Mouse (Mus musculus): ENCODE results near the gene Klf8. TPM values are rescaled to one million over a fixed set of nuclear protein-coding genes. Genes with fewer than 3 reads are reported as not detected.

Gene Klf8
- polyA plus RNA-seq, 1 experiment from 2014 or later, result 1.0 TPM

DNA sequence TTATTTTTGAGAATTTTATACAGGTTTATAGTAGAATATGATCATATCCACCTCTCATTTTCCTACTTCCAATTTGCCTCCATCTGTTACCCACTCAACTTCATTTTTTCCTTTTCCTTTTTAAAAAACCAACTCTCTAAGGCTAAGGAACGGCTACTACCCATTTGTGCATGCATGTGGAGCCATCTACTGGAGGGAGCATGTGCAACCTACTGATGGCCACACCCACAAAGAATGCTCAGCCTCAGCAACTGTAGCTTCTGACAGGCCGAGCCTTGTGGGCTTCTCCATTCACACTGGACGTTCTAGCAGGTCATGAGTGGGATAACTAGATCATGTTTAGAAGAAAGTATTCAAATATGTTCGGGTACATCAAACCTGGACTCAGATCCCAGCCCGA, 129.5 kb downstream of the Klf8 start:
- H3K9ac ChIP-seq (ENCODE audit: low read length), result no peak overlapping the region
- H3K27me3 ChIP-seq (ENCODE audit: control insufficient read depth, insufficient read depth, low read length), result no peaks in the 10 kb centered on the region
- no peak overlapping the region for H3K4me2 ChIP-seq (ENCODE audit: low read length)
- H3K9me3 ChIP-seq (ENCODE audit: control insufficient read depth, low read length), result no peaks in the 10 kb centered on the region
- no peak for ATAC-seq (ENCODE audit: insufficient number of reproducible peaks, insufficient read depth, low FRiP score, low read depth)
- H3K4me3 ChIP-seq (ENCODE audit: control insufficient read depth in 1 of 2, insufficient read depth in 1 of 2, low read depth in 1 of 2, low read length in 2 of 2), result no peak overlapping the region
- H3K4me1 ChIP-seq (ENCODE audit: control insufficient read depth in 2 of 2, insufficient read depth in 2 of 2, low read length in 2 of 2), result no peaks in the 10 kb centered on the region
- H3K36me3 ChIP-seq (ENCODE audit: control insufficient read depth, insufficient read depth, low read length), result no peaks in the 10 kb centered on the region
- no peak overlapping the region for H3K27ac ChIP-seq (replicated peaks in 1 of 2; ENCODE audit: control insufficient read depth in 1 of 2, insufficient read depth in 1 of 2, low read depth in 2 of 2, low read length in 2 of 2)
- 32% methylated on average over 5 of the region's 5 CpGs for WGBS

DNA sequence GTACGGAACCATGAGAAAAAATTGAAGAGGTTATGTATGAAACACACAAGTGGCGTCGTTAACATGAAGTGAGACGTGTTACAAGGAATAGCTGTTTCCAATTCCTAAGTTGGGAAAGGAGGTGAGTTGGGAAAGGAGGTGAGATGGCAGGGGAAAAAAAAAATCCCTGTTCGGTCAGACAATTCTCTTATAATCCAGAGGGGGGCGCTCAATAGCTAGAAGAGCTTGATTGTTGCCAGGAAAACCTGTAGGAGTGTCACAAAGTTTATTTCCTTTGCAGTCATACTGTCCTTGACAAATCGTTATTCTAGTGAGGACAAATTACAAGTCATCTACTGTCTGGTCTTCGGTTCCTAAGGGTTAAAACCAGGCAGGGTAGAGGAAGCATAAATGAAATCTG, 132.5 kb downstream of the Klf8 start:
- Histone ChIP-seq H3K9ac (ENCODE audit: low read length) (no peak overlapping the region), H3K27me3 (ENCODE audit: control insufficient read depth, insufficient read depth, low read length) (no peaks in the 10 kb centered on the region), H3K4me1 (ENCODE audit: control insufficient read depth in 2 of 2, insufficient read depth in 2 of 2, low read length in 2 of 2) (no peaks in the 10 kb centered on the region), H3K9me3 (ENCODE audit: control insufficient read depth, low read length) (no peaks in the 10 kb centered on the region), H3K36me3 (ENCODE audit: control insufficient read depth, insufficient read depth, low read length) (no peaks in the 10 kb centered on the region), H3K4me3 (ENCODE audit: control insufficient read depth in 1 of 2, insufficient read depth in 1 of 2, low read depth in 1 of 2, low read length in 2 of 2) (no peak overlapping the region), H3K4me2 (ENCODE audit: low read length) (no peak overlapping the region), H3K27ac (replicated peaks in 1 of 2; ENCODE audit: control insufficient read depth in 1 of 2, insufficient read depth in 1 of 2, low read depth in 2 of 2, low read length in 2 of 2) (no peak overlapping the region)
- no peak for ATAC-seq (ENCODE audit: insufficient number of reproducible peaks, insufficient read depth, low FRiP score, low read depth)
- WGBS, result 35% methylated on average over 8 of the region's 8 CpGs

DNA sequence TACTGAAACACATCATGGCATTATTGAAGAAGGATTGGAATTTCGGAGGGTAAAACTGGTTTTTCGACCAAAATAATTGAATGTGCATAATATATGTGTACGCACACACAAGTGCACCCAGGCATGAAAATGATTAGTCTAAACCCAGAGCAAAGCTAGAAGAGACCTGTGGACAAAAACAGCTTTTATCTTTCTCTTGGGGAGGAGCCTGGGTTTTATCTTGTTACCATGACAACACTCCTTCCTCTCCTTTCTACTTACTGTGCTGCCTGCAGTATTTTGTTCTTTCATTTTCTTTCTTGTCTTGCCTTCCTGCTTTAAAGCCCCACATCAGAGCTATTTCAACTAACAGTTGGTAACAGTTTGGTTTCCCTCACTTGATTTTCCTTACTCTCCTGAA, 137.8 kb downstream of the Klf8 start:
- H3K4me3 ChIP-seq (ENCODE audit: control insufficient read depth in 1 of 2, insufficient read depth in 1 of 2, low read depth in 1 of 2, low read length in 2 of 2), result no peak overlapping the region
- H3K36me3 ChIP-seq (ENCODE audit: control insufficient read depth, insufficient read depth, low read length), result no peaks in the 10 kb centered on the region
- WGBS, result 62% methylated on average over 3 of the region's 3 CpGs
- H3K9me3 ChIP-seq (ENCODE audit: control insufficient read depth, low read length), result no peaks in the 10 kb centered on the region
- no peaks in the 10 kb centered on the region for H3K27me3 ChIP-seq (ENCODE audit: control insufficient read depth, insufficient read depth, low read length)
- no peak overlapping the region for H3K27ac ChIP-seq (replicated peaks in 1 of 2; ENCODE audit: control insufficient read depth in 1 of 2, insufficient read depth in 1 of 2, low read depth in 2 of 2, low read length in 2 of 2)
- H3K4me2 ChIP-seq (ENCODE audit: low read length), result no peak overlapping the region
- no peaks in the 10 kb centered on the region for H3K4me1 ChIP-seq (ENCODE audit: control insufficient read depth in 2 of 2, insufficient read depth in 2 of 2, low read length in 2 of 2)
- ATAC-seq (ENCODE audit: insufficient number of reproducible peaks, insufficient read depth, low FRiP score, low read depth), result no peak
- H3K9ac ChIP-seq (ENCODE audit: low read length), result no peak overlapping the region

DNA sequence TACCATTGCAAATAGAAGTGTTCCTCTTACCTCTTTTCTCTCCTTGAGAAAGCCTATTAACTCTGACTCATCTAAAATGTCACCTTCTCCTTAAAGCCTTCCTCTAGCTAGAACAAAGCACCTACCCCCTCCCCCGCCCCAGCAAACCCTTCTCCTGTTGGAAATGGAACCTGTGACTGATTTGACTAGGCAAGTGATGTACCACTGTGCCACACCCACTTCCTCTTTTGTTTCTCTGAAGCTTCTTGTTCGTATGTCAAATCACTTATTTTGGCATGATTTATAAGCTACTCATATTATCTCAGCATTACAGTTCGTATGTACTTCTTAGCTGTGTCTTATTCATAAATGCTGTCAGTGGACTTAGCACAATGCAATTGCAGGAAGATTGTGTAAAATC, 144.5 kb downstream of the Klf8 start:
- Histone ChIP-seq H3K4me1 (ENCODE audit: control insufficient read depth in 2 of 2, insufficient read depth in 2 of 2, low read length in 2 of 2) (no peaks in the 10 kb centered on the region), H3K4me3 (ENCODE audit: control insufficient read depth in 1 of 2, insufficient read depth in 1 of 2, low read depth in 1 of 2, low read length in 2 of 2) (no peak overlapping the region), H3K27me3 (ENCODE audit: control insufficient read depth, insufficient read depth, low read length) (no peaks in the 10 kb centered on the region), H3K9me3 (ENCODE audit: control insufficient read depth, low read length) (no peaks in the 10 kb centered on the region), H3K36me3 (ENCODE audit: control insufficient read depth, insufficient read depth, low read length) (no peaks in the 10 kb centered on the region), H3K4me2 (ENCODE audit: low read length) (no peak overlapping the region), H3K27ac (replicated peaks in 1 of 2; ENCODE audit: control insufficient read depth in 1 of 2, insufficient read depth in 1 of 2, low read depth in 2 of 2, low read length in 2 of 2) (no peak overlapping the region), H3K9ac (ENCODE audit: low read length) (no peak overlapping the region)
- WGBS, result 58% methylated on average over 3 of the region's 3 CpGs
- no peak for ATAC-seq (ENCODE audit: insufficient number of reproducible peaks, insufficient read depth, low FRiP score, low read depth)

DNA sequence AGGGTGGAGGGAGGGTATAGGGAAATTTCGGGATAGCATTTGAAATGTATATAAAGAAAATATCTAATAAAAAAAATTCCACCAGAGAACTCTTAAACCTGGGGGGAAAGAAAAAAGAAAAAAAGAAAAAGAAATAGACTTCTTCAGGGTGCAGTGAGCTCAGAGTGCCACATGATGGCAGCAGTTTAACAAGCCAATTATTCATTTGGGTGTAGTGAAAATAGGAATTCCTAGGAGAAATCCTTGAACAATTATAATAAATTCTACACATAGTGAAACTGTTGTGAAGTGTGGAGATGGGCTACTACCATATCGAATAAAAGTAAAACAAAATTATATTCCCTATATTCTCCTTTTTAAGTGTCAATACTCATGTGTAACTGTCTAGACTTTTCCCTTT, 152.0 kb downstream of the Klf8 start:
- Histone ChIP-seq H3K27ac (replicated peaks in 1 of 2; ENCODE audit: control insufficient read depth in 1 of 2, insufficient read depth in 1 of 2, low read depth in 2 of 2, low read length in 2 of 2) (no peak overlapping the region), H3K9ac (ENCODE audit: low read length) (no peak overlapping the region), H3K4me3 (ENCODE audit: control insufficient read depth in 1 of 2, insufficient read depth in 1 of 2, low read depth in 1 of 2, low read length in 2 of 2) (no peak overlapping the region), H3K9me3 (ENCODE audit: control insufficient read depth, low read length) (no peaks in the 10 kb centered on the region), H3K27me3 (ENCODE audit: control insufficient read depth, insufficient read depth, low read length) (no peaks in the 10 kb centered on the region), H3K4me1 (ENCODE audit: control insufficient read depth in 2 of 2, insufficient read depth in 2 of 2, low read length in 2 of 2) (no peaks in the 10 kb centered on the region), H3K36me3 (ENCODE audit: control insufficient read depth, insufficient read depth, low read length) (no peaks in the 10 kb centered on the region), H3K4me2 (ENCODE audit: low read length) (no peak overlapping the region)
- 33% methylated on average over 2 of the region's 2 CpGs for WGBS
- ATAC-seq (ENCODE audit: insufficient number of reproducible peaks, insufficient read depth, low FRiP score, low read depth), result no peak

DNA sequence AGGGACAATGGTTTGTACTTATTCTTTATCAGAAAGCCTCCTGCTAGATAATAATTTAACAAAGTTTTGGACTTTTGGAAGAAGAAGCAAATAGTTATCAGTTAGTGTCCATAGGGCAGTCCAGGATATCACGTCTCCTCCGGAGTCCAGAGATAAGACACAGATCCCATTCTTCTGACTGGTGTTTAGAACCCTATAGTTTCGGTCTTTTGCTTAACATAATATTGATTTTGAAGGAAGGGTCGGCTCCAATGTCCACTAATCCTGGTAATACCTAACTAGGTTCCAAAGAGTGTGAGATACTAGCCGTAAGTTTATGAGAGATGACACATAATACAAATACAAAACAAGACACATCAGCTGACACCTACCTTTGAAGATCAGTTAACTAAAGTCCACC, 179.8 kb downstream of the Klf8 start:
- WGBS, result 67% methylated on average over 5 of the region's 5 CpGs
- no peak for ATAC-seq (ENCODE audit: insufficient number of reproducible peaks, insufficient read depth, low FRiP score, low read depth)
- no peaks in the 10 kb centered on the region for H3K9me3 ChIP-seq (ENCODE audit: control insufficient read depth, low read length)

DNA sequence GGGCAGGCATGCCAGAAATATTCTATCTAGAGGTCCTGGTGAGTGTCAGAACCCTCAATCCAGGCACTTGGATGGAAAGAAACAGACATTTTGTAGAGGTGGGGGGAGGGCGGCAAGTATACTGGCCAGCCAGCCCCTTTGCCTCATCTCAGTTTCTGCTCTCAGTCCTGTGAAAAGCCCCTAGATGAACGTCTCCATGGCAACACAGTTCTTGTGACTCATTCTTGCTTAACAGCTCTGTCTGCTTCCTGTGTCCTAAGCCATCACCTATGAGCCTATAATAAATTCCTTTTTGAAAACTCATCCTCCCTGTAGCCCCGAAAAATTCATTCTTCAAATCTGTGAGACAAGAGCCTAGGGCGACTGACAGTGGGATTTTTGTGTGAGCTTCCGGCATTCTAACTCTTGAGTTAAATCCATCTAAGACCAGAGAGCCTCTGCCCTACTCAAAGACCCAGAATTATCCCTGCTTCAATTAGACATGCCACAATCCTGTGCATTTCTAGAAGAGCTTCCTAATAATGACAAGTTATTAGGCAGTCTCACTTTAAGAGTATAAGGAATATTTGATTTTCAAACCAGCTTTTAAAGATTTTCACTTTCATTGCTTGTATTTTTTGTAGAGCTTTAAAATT, 196.5 kb downstream of the Klf8 start:
- H3K9me3 ChIP-seq (ENCODE audit: control insufficient read depth, low read length), result no peaks in the 10 kb centered on the region
- H3K27me3 ChIP-seq (ENCODE audit: control insufficient read depth, insufficient read depth, low read length), result no peaks in the 10 kb centered on the region
- H3K4me1 ChIP-seq (ENCODE audit: control insufficient read depth in 2 of 2, insufficient read depth in 2 of 2, low read length in 2 of 2), result no peaks in the 10 kb centered on the region
- H3K9ac ChIP-seq (ENCODE audit: low read length), result no peak overlapping the region
- H3K4me2 ChIP-seq (ENCODE audit: low read length), result no peak overlapping the region
- H3K36me3 ChIP-seq (ENCODE audit: control insufficient read depth, insufficient read depth, low read length), result no peaks in the 10 kb centered on the region
- H3K4me3 ChIP-seq (ENCODE audit: control insufficient read depth in 1 of 2, insufficient read depth in 1 of 2, low read depth in 1 of 2, low read length in 2 of 2), result no peak overlapping the region
- H3K27ac ChIP-seq (replicated peaks in 1 of 2; ENCODE audit: control insufficient read depth in 1 of 2, insufficient read depth in 1 of 2, low read depth in 2 of 2, low read length in 2 of 2), result no peak overlapping the region
- 37% methylated on average over 5 of the region's 5 CpGs for WGBS
- ATAC-seq (ENCODE audit: insufficient number of reproducible peaks, insufficient read depth, low FRiP score, low read depth), result no peak

More for the DNA sequence above, 179.8 kb downstream of the Klf8 start:
- no peak overlapping the region for H3K4me3 ChIP-seq (ENCODE audit: control insufficient read depth in 1 of 2, insufficient read depth in 1 of 2, low read depth in 1 of 2, low read length in 2 of 2)
- H3K4me1 ChIP-seq (ENCODE audit: control insufficient read depth in 2 of 2, insufficient read depth in 2 of 2, low read length in 2 of 2), result no peaks in the 10 kb centered on the region
- H3K36me3 ChIP-seq (ENCODE audit: control insufficient read depth, insufficient read depth, low read length), result no peaks in the 10 kb centered on the region
- no peak overlapping the region for H3K27ac ChIP-seq (replicated peaks in 1 of 2; ENCODE audit: control insufficient read depth in 1 of 2, insufficient read depth in 1 of 2, low read depth in 2 of 2, low read length in 2 of 2)
- H3K4me2 ChIP-seq (ENCODE audit: low read length), result no peak overlapping the region
- H3K9ac ChIP-seq (ENCODE audit: low read length), result no peak overlapping the region
- H3K27me3 ChIP-seq (ENCODE audit: control insufficient read depth, insufficient read depth, low read length), result no peaks in the 10 kb centered on the region

DNA sequence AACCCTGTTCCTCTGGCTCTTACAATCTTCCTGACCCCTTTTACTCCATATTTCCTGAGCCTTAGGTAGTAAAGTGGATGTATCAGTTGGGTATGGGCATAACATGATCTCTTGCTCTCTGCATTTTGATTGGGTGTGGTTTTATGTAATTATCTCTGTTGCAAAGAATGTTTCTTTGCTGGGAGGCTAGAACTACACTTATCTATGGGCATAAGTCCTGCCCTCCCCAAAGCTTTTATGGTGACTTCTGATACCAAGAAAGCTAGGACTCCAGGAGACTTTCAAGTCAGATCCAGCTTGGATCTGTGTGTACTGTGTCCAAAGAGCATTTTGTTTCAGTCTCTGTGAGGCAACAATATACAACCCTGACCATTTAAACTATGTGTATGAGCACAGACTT, 202.3 kb downstream of the Klf8 start:
- ATAC-seq (ENCODE audit: insufficient number of reproducible peaks, insufficient read depth, low FRiP score, low read depth), result no peak
- Histone ChIP-seq H3K9ac (ENCODE audit: low read length) (no peak overlapping the region), H3K27ac (replicated peaks in 1 of 2; ENCODE audit: control insufficient read depth in 1 of 2, insufficient read depth in 1 of 2, low read depth in 2 of 2, low read length in 2 of 2) (no peak overlapping the region), H3K27me3 (ENCODE audit: control insufficient read depth, insufficient read depth, low read length) (no peaks in the 10 kb centered on the region), H3K4me2 (ENCODE audit: low read length) (no peak overlapping the region), H3K4me1 (ENCODE audit: control insufficient read depth in 2 of 2, insufficient read depth in 2 of 2, low read length in 2 of 2) (no peaks in the 10 kb centered on the region), H3K4me3 (ENCODE audit: control insufficient read depth in 1 of 2, insufficient read depth in 1 of 2, low read depth in 1 of 2, low read length in 2 of 2) (no peak overlapping the region), H3K36me3 (ENCODE audit: control insufficient read depth, insufficient read depth, low read length) (no peaks in the 10 kb centered on the region), H3K9me3 (ENCODE audit: control insufficient read depth, low read length) (no peaks in the 10 kb centered on the region)
